ENCODE assay signal across 10 mouse cellular contexts in the genomic region with DNA sequence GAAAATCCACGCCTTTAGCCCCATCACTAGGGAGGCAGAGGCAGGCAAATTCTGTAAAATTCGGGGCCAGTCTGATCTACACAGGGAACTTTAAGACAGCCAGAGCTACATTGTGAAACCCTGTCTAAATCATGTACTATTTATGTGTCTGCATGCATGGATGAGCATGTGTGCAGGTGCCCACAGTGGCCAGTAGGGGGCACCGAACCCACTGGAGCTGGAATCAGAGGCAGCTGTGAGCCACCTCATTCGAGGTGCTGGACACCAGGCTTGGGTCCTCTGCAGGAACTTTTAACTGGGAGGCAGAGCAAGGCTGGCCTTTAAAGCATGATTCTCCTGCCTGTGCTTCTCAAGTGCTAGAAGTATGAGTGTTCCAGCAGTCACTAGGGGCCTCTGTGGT.
DNase-seq lines count a peak whose midpoint lies in the region; ATAC-seq and TF ChIP-seq lines count a peak whose summit lies in the region.
"Had no signal": no experiment of that assay in that cellular context is flagged by ENCODE, and none has a peak within 500 bp of the region (broad histone marks: within the 10 kb centered on the region; RNA-seq: fewer than 3 reads in every experiment).

No protein-coding gene starts in this region.

- WGBS in intestine, postnatal 0 days, result 82% methylated on average over 4 of the region's 4 CpGs
- WGBS in intestine, embryonic 16.5 days, result 77% methylated on average over 4 of the region's 4 CpGs

- H3K4me3 ChIP-seq in intestine, postnatal 0 days (ENCODE audit: low read depth, low read length), result no peak overlapping the region
- no peak overlapping the region for H3K4me3 ChIP-seq in intestine, embryonic 16.5 days (ENCODE audit: low read length)
- H3K4me3 ChIP-seq: embryonic facial prominence, embryonic 12.5 days had no signal

- TF ChIP-seq CTCF in intestine, postnatal 0 days (IDR thresholded peaks at IDR 0.05; ENCODE audit: low read depth), result peak; percentile 73

- no peaks in the 10 kb centered on the region for H3K9me3 ChIP-seq in intestine, postnatal 0 days (ENCODE audit: control insufficient read depth)
- H3K9me3 ChIP-seq in intestine, embryonic 16.5 days (ENCODE audit: control insufficient read depth, low read length), result no peaks in the 10 kb centered on the region
- H3K9me3 ChIP-seq: embryonic facial prominence, embryonic 12.5 days had no signal

- intact Hi-C loops in gastrocnemius, postnatal 14 days (cut with DNase I; ENCODE audit: low total_unique reads), result no loop called here

- peaks cover 16% of the 10 kb centered on the region; the same call in 1 of the 2 replicates for H3K36me3 ChIP-seq in intestine, postnatal 0 days (ENCODE audit: control insufficient read depth, insufficient read depth)
- H3K36me3 ChIP-seq in intestine, embryonic 16.5 days (ENCODE audit: control insufficient read depth, insufficient read depth, low read length), result 0 out of 2 replicates have a peak, but pooled peaks cover 2% of the 10 kb centered on the region

- no peak for ATAC-seq in intestine, postnatal 0 days
- no peak for ATAC-seq in intestine, embryonic 16.5 days
- ATAC-seq in megakaryocyte progenitor cell, adult 5-6 weeks (replicated peaks; ENCODE audit: poor library complexity), result 0 out of 2 replicates have a peak, but pooled peaks have one; percentile 38

- peak; percentile 60 to 66 for DNase-seq in B cell, adult 2 months
- DNase-seq in T-cell, adult 2 months (ENCODE audit: low spot score), result peak; percentile 20
- no peak for DNase-seq in ovary, postnatal 14 days (ENCODE audit: low spot score)
- no peak for DNase-seq in layer of hippocampus, adult 18-20 months (ENCODE audit: low spot score in 2 of 2)
- no peak for DNase-seq in gastrocnemius, postnatal 14 days

- H3K9ac ChIP-seq in intestine, postnatal 0 days (ENCODE audit: low read depth, low read length), result no peak overlapping the region
- H3K9ac ChIP-seq in intestine, embryonic 16.5 days (ENCODE audit: low read depth, low read length), result no peak overlapping the region
- H3K9ac ChIP-seq: embryonic facial prominence, embryonic 12.5 days had no signal

- no peak overlapping the region for H3K27ac ChIP-seq in intestine, postnatal 0 days (ENCODE audit: low read depth, low read length)
- no peak overlapping the region for H3K27ac ChIP-seq in intestine, embryonic 16.5 days (ENCODE audit: low read length)
- H3K27ac ChIP-seq: embryonic facial prominence, embryonic 12.5 days; macrophage had no signal

- no peaks in the 10 kb centered on the region for H3K27me3 ChIP-seq in intestine, postnatal 0 days (replicated peaks; ENCODE audit: control insufficient read depth, insufficient read depth, low read length)
- no peaks in the 10 kb centered on the region for H3K27me3 ChIP-seq in intestine, embryonic 16.5 days (replicated peaks; ENCODE audit: control insufficient read depth, insufficient read depth, low read length)
- H3K27me3 ChIP-seq: embryonic facial prominence, embryonic 12.5 days had no signal

- H3K4me2 ChIP-seq in intestine, postnatal 0 days (replicated peaks; ENCODE audit: low read depth), result no peak overlapping the region
- H3K4me2 ChIP-seq in intestine, embryonic 16.5 days (ENCODE audit: low read depth, low read length), result no peak overlapping the region
- H3K4me2 ChIP-seq: embryonic facial prominence, embryonic 12.5 days had no signal

- peaks cover 6% of the 10 kb centered on the region; the same call in 1 of the 2 replicates for H3K4me1 ChIP-seq in intestine, postnatal 0 days (replicated peaks; ENCODE audit: control insufficient read depth, insufficient read depth, low read length)
- H3K4me1 ChIP-seq in intestine, embryonic 16.5 days (ENCODE audit: control insufficient read depth, insufficient read depth, low read length), result peaks cover 27% of the 10 kb centered on the region

Comparison
In these comparisons a context has a peak if more than half of its experiments do, and no peak if none do; other contexts are left out.
1. DNase-seq: peak in B cell, adult 2 months (2 of 2) and T-cell, adult 2 months (single experiment); none in ovary, postnatal 14 days (single experiment), layer of hippocampus, adult 18-20 months (0 of 2) and gastrocnemius, postnatal 14 days (single experiment).